Mouse (Mus musculus): ENCODE measurements around the gene Syn3. TPM values are rescaled to one million over a fixed set of nuclear protein-coding genes. Genes with fewer than 3 reads are reported as not detected.

The Syn3 gene
- polyA plus RNA-seq, 1 experiment from 2014 or later: 24.8 TPM

DNA sequence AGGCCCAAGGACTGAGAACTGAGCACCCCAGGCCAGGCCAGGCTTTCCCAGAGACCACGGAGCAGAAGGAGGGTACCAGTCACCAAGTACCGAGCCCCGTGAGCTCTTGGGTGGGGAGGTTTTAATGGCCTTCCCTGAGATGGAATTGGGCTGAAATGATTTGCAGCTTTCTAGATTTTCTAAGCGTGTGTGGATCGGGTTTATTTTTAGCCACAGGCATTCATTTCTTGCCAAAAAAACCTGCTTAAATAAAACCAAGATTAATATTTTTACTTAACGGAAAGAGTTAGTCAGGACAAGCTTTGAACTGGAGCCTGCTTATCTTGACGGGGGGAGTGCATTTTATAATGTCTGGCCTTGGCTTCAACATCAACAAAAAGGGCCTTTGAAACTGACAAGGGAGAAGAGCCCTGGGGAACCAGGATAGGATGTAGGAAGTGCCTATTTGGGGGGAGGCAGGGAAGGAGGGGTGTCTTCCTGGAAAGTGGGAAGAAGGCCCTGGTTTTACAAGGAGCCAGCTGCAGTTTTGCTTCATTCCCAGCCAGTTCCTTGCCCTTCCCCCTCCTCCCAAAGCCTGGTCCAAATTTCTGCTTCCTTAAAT, 166.9 kb downstream of the Syn3 start:
- no peak overlapping the region for H3K4me2 ChIP-seq (ENCODE audit: low read length)
- no peak overlapping the region for H3K9ac ChIP-seq (replicated peaks; ENCODE audit: low read depth, low read length)
- H3K4me1 ChIP-seq (replicated peaks; ENCODE audit: control insufficient read depth, insufficient read depth, low read length): peaks cover 14% of the 10 kb centered on the region
- H3K9me3 ChIP-seq (ENCODE audit: control insufficient read depth, low read length): no peaks in the 10 kb centered on the region
- peak overlapping the region; percentile 62 for H3K27ac ChIP-seq (ENCODE audit: low read length)
- 64% methylated on average over 7 of the region's 7 CpGs for WGBS
- H3K36me3 ChIP-seq (ENCODE audit: control insufficient read depth, insufficient read depth): no peaks in the 10 kb centered on the region
- no peak for ATAC-seq
- H3K4me3 ChIP-seq (replicated peaks; ENCODE audit: low read length): no peak overlapping the region
- H3K27me3 ChIP-seq (replicated peaks; ENCODE audit: control insufficient read depth, insufficient read depth, low read length): no peaks in the 10 kb centered on the region

DNA sequence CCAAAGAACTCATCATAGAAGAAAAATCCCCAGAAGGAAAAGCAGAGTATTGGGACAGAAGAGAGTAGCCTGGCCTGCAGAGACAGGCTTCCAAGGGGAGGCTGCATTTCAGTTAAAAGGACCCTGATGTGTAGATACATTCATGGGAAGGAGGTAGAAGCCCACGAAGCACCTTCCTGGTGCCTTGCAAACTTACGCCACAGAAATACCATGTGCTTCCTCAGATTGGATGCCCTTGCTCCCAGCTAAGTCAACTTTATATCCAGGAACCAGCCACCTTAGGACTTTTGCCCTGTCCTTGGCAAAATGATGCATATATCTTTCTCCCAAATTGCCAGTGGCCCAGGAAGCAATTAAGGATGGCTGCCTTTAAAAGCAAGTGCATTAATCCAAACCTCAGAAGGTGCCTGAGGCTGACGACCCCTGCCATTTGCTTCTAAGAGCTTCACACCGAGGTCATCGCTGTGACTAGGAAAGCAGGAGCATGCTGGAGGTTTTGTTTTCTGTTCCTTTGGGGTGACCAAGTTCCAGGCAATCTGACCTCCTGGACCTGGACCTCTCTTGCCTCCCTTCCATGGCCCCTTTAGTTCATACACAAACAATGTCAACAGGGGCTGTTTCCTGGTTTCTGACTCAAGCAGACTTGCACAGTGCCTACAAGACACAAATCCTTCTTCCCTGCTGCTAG, 167.6 kb downstream of the Syn3 start:
- no peaks in the 10 kb centered on the region for H3K27me3 ChIP-seq (replicated peaks; ENCODE audit: control insufficient read depth, insufficient read depth, low read length)
- no peak overlapping the region for H3K9ac ChIP-seq (replicated peaks; ENCODE audit: low read depth, low read length)
- peaks cover 14% of the 10 kb centered on the region for H3K4me1 ChIP-seq (replicated peaks; ENCODE audit: control insufficient read depth, insufficient read depth, low read length)
- no peak for ATAC-seq
- no peaks in the 10 kb centered on the region for H3K36me3 ChIP-seq (ENCODE audit: control insufficient read depth, insufficient read depth)
- H3K4me2 ChIP-seq (ENCODE audit: low read length): no peak overlapping the region
- H3K27ac ChIP-seq (ENCODE audit: low read length): peak overlapping the region; percentile 62
- WGBS: 71% methylated on average over 5 of the region's 5 CpGs
- H3K4me3 ChIP-seq (replicated peaks; ENCODE audit: low read length): no peak overlapping the region
- no peaks in the 10 kb centered on the region for H3K9me3 ChIP-seq (ENCODE audit: control insufficient read depth, low read length)

DNA sequence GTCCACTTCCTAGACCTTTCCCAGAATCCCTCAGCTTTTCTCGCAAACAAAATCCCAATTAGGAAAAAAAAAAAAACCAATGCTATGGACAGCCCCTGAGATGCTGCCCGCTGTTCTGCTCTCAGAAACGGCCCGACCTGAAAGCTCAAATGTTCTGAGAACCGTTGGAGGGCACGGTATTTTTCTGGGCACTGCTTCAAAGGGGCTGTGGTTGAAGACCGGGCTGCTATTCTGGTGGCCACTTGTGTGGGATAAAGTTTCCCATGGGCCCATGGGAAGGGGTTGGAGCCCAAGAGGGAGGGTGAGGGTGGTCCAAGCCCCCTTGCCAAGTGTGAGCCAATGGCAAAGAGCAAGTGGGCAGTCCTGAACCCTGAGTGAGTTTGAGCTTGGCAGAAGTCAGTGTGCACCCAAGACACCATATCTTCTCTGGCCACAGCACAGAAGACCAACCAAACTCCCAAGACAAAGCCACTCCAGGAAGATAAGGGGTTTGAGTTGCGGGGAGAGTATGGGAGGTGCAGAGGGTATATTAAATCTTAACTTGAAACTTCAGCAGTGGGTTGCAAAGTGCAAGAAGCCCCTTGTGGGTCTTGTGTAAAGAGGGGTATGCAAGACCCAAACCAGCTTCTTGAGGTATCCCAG, 169.3 kb downstream of the Syn3 start:
- no peaks in the 10 kb centered on the region for H3K9me3 ChIP-seq (ENCODE audit: control insufficient read depth, low read length)
- no peak for ATAC-seq
- H3K4me1 ChIP-seq (replicated peaks; ENCODE audit: control insufficient read depth, insufficient read depth, low read length): peaks cover 14% of the 10 kb centered on the region
- H3K36me3 ChIP-seq (ENCODE audit: control insufficient read depth, insufficient read depth): no peaks in the 10 kb centered on the region
- no peak overlapping the region for H3K9ac ChIP-seq (replicated peaks; ENCODE audit: low read depth, low read length)
- H3K4me2 ChIP-seq (ENCODE audit: low read length): no peak overlapping the region
- H3K27ac ChIP-seq (ENCODE audit: low read length): no peak overlapping the region
- whole genome bisulfite sequencing: 89% methylated on average over 8 of the region's 8 CpGs
- no peaks in the 10 kb centered on the region for H3K27me3 ChIP-seq (replicated peaks; ENCODE audit: control insufficient read depth, insufficient read depth, low read length)
- H3K4me3 ChIP-seq (replicated peaks; ENCODE audit: low read length): no peak overlapping the region

DNA sequence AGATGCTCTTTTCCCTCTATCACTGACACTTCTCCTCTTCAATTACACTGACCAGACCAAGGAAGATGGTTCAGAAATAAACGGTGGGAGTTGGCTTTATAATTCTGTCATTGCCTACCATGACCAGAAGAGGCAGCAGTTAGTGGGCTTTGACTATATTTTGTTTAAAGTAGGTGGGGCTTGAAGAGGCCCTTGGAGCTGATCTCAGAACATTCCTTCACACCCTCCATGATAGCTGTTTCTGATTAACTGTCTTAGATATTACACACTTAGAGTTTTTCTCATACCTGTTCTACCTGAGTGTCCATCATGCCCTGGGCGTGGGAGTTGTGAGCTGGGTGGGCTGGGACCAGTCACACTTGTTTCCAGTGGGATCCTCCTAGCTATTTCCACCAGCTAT, 170.0 kb downstream of the Syn3 start:
- Histone ChIP-seq H3K36me3 (ENCODE audit: control insufficient read depth, insufficient read depth) (no peaks in the 10 kb centered on the region), H3K9me3 (ENCODE audit: control insufficient read depth, low read length) (no peaks in the 10 kb centered on the region), H3K27me3 (replicated peaks; ENCODE audit: control insufficient read depth, insufficient read depth, low read length) (no peaks in the 10 kb centered on the region), H3K4me2 (ENCODE audit: low read length) (no peak overlapping the region), H3K4me3 (replicated peaks; ENCODE audit: low read length) (no peak overlapping the region), H3K9ac (replicated peaks; ENCODE audit: low read depth, low read length) (no peak overlapping the region), H3K4me1 (replicated peaks; ENCODE audit: control insufficient read depth, insufficient read depth, low read length) (peaks cover 14% of the 10 kb centered on the region), H3K27ac (ENCODE audit: low read length) (no peak overlapping the region)
- 74% methylated on average over 2 of the region's 2 CpGs for WGBS
- no peak for ATAC-seq

DNA sequence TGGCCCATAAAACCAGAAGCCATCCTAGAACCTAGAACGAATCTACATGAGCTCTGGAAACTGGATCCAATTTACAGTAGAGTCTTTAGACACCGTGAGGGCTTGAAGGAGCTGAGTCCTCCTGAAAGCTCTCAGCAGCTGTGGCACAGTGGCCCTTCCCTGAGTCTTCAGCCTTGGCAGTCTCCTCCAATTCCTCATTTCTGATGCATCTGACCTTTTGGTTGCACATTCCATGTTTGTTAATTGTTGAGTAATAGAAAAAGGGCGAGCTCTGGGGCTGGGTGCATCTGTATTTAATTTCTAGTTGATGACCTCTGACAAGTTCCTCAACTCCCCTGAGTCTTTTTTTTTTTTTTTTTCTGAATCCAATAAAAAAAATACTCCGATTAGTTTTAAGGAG, 170.6 kb downstream of the Syn3 start:
- H3K27me3 ChIP-seq (replicated peaks; ENCODE audit: control insufficient read depth, insufficient read depth, low read length): no peaks in the 10 kb centered on the region
- H3K4me2 ChIP-seq (ENCODE audit: low read length): no peak overlapping the region
- H3K9ac ChIP-seq (replicated peaks; ENCODE audit: low read depth, low read length): no peak overlapping the region
- no peaks in the 10 kb centered on the region for H3K36me3 ChIP-seq (ENCODE audit: control insufficient read depth, insufficient read depth)
- no peak for ATAC-seq
- 94% methylated on average over 4 of the region's 4 CpGs for WGBS
- no peak overlapping the region for H3K27ac ChIP-seq (ENCODE audit: low read length)
- H3K9me3 ChIP-seq (ENCODE audit: control insufficient read depth, low read length): no peaks in the 10 kb centered on the region
- H3K4me3 ChIP-seq (replicated peaks; ENCODE audit: low read length): no peak overlapping the region
- peaks cover 14% of the 10 kb centered on the region for H3K4me1 ChIP-seq (replicated peaks; ENCODE audit: control insufficient read depth, insufficient read depth, low read length)

DNA sequence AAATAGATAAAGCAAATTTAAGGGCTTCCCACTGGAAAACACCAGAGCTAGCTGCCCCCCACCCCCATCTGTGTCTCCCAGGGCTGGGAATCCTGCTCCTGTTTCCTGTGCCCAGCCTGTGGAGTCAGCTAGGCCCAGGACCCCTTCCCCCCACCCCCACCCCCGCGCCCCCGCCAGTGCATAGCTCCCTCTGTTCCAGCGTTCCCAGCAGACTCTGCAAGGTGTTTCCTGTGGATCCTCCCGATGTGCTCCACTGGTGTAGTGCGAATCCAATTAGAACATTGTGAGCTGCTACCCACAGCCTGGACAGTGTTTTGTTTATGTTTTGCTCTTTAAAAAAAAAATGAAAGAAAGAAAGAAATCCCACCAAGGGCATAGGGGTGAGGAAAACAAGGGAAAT, 173.4 kb downstream of the Syn3 start:
- WGBS: 33% methylated on average over 6 of the region's 6 CpGs
- Histone ChIP-seq H3K9me3 (ENCODE audit: control insufficient read depth, low read length) (no peaks in the 10 kb centered on the region), H3K4me2 (ENCODE audit: low read length) (no peak overlapping the region), H3K36me3 (ENCODE audit: control insufficient read depth, insufficient read depth) (no peaks in the 10 kb centered on the region), H3K4me3 (replicated peaks; ENCODE audit: low read length) (no peak overlapping the region), H3K9ac (replicated peaks; ENCODE audit: low read depth, low read length) (no peak overlapping the region), H3K4me1 (replicated peaks; ENCODE audit: control insufficient read depth, insufficient read depth, low read length) (peaks cover 10% of the 10 kb centered on the region; the same call in 1 of the 2 replicates), H3K27me3 (replicated peaks; ENCODE audit: control insufficient read depth, insufficient read depth, low read length) (no peaks in the 10 kb centered on the region), H3K27ac (ENCODE audit: low read length) (no peak overlapping the region)
- ATAC-seq: no peak

- 80% methylated on average over 4 of the region's 4 CpGs for WGBS
- ATAC-seq: no peak
These were observed 175.3 kb downstream of the Syn3 start for GRCm38 (mm10) chr10:86323275-86323994.

GRCm38 (mm10) chr10:86322006-86322405, 176.7 kb downstream of the Syn3 start:
- Histone ChIP-seq H3K4me2 (ENCODE audit: low read length) (no peak overlapping the region), H3K9ac (replicated peaks; ENCODE audit: low read depth, low read length) (no peak overlapping the region), H3K9me3 (ENCODE audit: control insufficient read depth, low read length) (no peaks in the 10 kb centered on the region), H3K27ac (ENCODE audit: low read length) (no peak overlapping the region), H3K27me3 (replicated peaks; ENCODE audit: control insufficient read depth, insufficient read depth, low read length) (no peaks in the 10 kb centered on the region), H3K4me1 (replicated peaks; ENCODE audit: control insufficient read depth, insufficient read depth, low read length) (peaks cover 22% of the 10 kb centered on the region), H3K4me3 (replicated peaks; ENCODE audit: low read length) (no peak overlapping the region), H3K36me3 (ENCODE audit: control insufficient read depth, insufficient read depth) (no peaks in the 10 kb centered on the region)
- WGBS: 73% methylated on average over 1 of the region's 1 CpGs
- no peak for ATAC-seq

More at GRCm38 (mm10) chr10:86323275-86323994, 175.3 kb downstream of the Syn3 start:
- no peaks in the 10 kb centered on the region for H3K9me3 ChIP-seq (ENCODE audit: control insufficient read depth, low read length)
- no peaks in the 10 kb centered on the region for H3K27me3 ChIP-seq (replicated peaks; ENCODE audit: control insufficient read depth, insufficient read depth, low read length)
- H3K27ac ChIP-seq (ENCODE audit: low read length): no peak overlapping the region
- no peak overlapping the region for H3K4me3 ChIP-seq (replicated peaks; ENCODE audit: low read length)
- H3K9ac ChIP-seq (replicated peaks; ENCODE audit: low read depth, low read length): no peak overlapping the region
- peaks cover 15% of the 10 kb centered on the region for H3K4me1 ChIP-seq (replicated peaks; ENCODE audit: control insufficient read depth, insufficient read depth, low read length)
- no peaks in the 10 kb centered on the region for H3K36me3 ChIP-seq (ENCODE audit: control insufficient read depth, insufficient read depth)
- no peak overlapping the region for H3K4me2 ChIP-seq (ENCODE audit: low read length)

- no peaks in the 10 kb centered on the region for H3K27me3 ChIP-seq (replicated peaks; ENCODE audit: control insufficient read depth, insufficient read depth, low read length)
- ATAC-seq: peak; percentile 63
- H3K9me3 ChIP-seq (ENCODE audit: control insufficient read depth, low read length): no peaks in the 10 kb centered on the region
- no peaks in the 10 kb centered on the region for H3K36me3 ChIP-seq (ENCODE audit: control insufficient read depth, insufficient read depth)
- WGBS: 58% methylated on average over 8 of the region's 8 CpGs
- no peak overlapping the region for H3K4me3 ChIP-seq (replicated peaks; ENCODE audit: low read length)
- no peak overlapping the region for H3K9ac ChIP-seq (replicated peaks; ENCODE audit: low read depth, low read length)
- no peak overlapping the region for H3K4me2 ChIP-seq (ENCODE audit: low read length)
- H3K27ac ChIP-seq (ENCODE audit: low read length): peak overlapping the region; percentile 2; the same call in 1 of the 2 replicates
- H3K4me1 ChIP-seq (replicated peaks; ENCODE audit: control insufficient read depth, insufficient read depth, low read length): peaks cover 22% of the 10 kb centered on the region
These were observed 177.5 kb downstream of the Syn3 start for GRCm38 (mm10) chr10:86321194-86321593.

All from forebrain, embryonic 16.5 days (tissue).